In the genomic region with DNA sequence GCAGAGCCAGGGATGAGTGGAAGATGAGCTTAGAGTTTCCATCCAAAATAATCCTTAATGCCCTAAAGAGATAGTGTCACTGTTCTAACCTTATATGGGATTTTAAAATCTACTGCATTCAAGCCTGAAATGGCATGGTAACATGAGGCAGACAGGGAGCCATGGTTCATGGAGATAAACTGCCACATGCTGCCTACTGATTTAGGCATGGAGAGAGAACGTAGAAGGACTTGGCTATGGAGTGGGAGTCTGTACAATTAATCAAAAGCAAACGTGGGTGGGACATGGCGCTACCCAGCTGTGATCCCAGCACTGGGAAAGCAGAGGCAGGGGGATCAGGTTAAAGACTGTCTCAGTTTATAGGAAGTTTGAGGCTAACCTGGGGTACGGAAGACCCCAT, we compare ENCODE assay signal across 10 mouse cellular contexts. TPM values are rescaled to one million over a fixed set of nuclear protein-coding genes. Genes with fewer than 3 reads are reported as not detected.
DNase-seq lines count a peak whose midpoint lies in the region; ATAC-seq and TF ChIP-seq lines count a peak whose summit lies in the region.
"Had no signal": no experiment of that assay in that cellular context is flagged by ENCODE, and none has a peak within 500 bp of the region (broad histone marks: within the 10 kb centered on the region; RNA-seq: fewer than 3 reads in every experiment).

No protein-coding gene starts in this region.

- H3K4me3 ChIP-seq in heart, embryonic 15.5 days: no peak overlapping the region
- peak overlapping the region; percentile 67; the same call in 1 of the 2 replicates for H3K4me3 ChIP-seq in G1E (ENCODE audit: low read depth, low read length)
- H3K4me3 ChIP-seq in embryonic fibroblast, embryonic 13.5 days (ENCODE audit: insufficient read depth, low read length): no peak overlapping the region
- H3K4me3 ChIP-seq: forebrain, embryonic 12.5 days; limb, embryonic 13.5 days had no signal

- H3K9me3 ChIP-seq in heart, embryonic 15.5 days (replicated peaks): no peaks in the 10 kb centered on the region
- H3K9me3 ChIP-seq in G1E (replicated peaks): no peaks in the 10 kb centered on the region
- H3K9me3 ChIP-seq: forebrain, embryonic 12.5 days; limb, embryonic 13.5 days had no signal

- no peak for TF ChIP-seq CTCF in G1E (IDR thresholded peaks at IDR 0.05; ENCODE audit: low read depth, low read length)
- TF ChIP-seq CTCF in embryonic fibroblast, embryonic 13.5 days (IDR thresholded peaks at IDR 0.05; ENCODE audit: borderline replicate concordance, insufficient read depth, low read length): no peak

- no peak for DNase-seq in heart, adult 8-10 months (ENCODE audit: low spot score)
- peak; percentile 6 for DNase-seq in layer of hippocampus, adult 11-12 months (ENCODE audit: low spot score)
- DNase-seq in layer of hippocampus, adult 9-11 months: no peak
- DNase-seq in G1E (ENCODE audit: low spot score): no peak
- DNase-seq in left cerebral cortex, adult 9 months (ENCODE audit: low spot score in 2 of 2): no peak
- no peak for DNase-seq in frontal cortex, adult 2 months (ENCODE audit: extremely low spot score in 1 of 2, low spot score in 1 of 2)

- no peaks in the 10 kb centered on the region for H3K27me3 ChIP-seq in heart, embryonic 15.5 days
- no peaks in the 10 kb centered on the region for H3K27me3 ChIP-seq in G1E (ENCODE audit: insufficient read depth, low read length)
- H3K27me3 ChIP-seq: forebrain, embryonic 12.5 days; limb, embryonic 13.5 days had no signal

- H3K9ac ChIP-seq in heart, embryonic 15.5 days: no peak overlapping the region
- H3K9ac ChIP-seq: forebrain, embryonic 12.5 days; limb, embryonic 13.5 days had no signal

- peaks cover 18% of the 10 kb centered on the region for H3K4me1 ChIP-seq in heart, embryonic 15.5 days (replicated peaks)
- H3K4me1 ChIP-seq in G1E (ENCODE audit: insufficient read depth, low read depth, low read length): peaks cover 47% of the 10 kb centered on the region
- peaks cover 5% of the 10 kb centered on the region; the same call in 1 of the 2 replicates for H3K4me1 ChIP-seq in embryonic fibroblast, embryonic 13.5 days (ENCODE audit: control insufficient read depth, insufficient read depth, low read length)

- TF ChIP-seq POLR2A in embryonic fibroblast, embryonic 13.5 days (IDR thresholded peaks at IDR 0.05; ENCODE audit: low read depth, low read length): no peak

- H3K4me2 ChIP-seq in heart, embryonic 15.5 days: peak overlapping the region; percentile 50; the same call in 1 of the 2 replicates

- H3K36me3 ChIP-seq in heart, embryonic 15.5 days: no peaks in the 10 kb centered on the region
- H3K36me3 ChIP-seq in G1E (replicated peaks): no peaks in the 10 kb centered on the region
- H3K36me3 ChIP-seq: forebrain, embryonic 12.5 days; limb, embryonic 13.5 days had no signal

- no peak overlapping the region for H3K27ac ChIP-seq in heart, embryonic 15.5 days
- peak overlapping the region; percentile 95 for H3K27ac ChIP-seq in embryonic fibroblast, embryonic 13.5 days (ENCODE audit: insufficient read depth, low read length)
- H3K27ac ChIP-seq: forebrain, embryonic 12.5 days; limb, embryonic 13.5 days had no signal

- 79% methylated on average over 4 of the region's 4 CpGs for WGBS in heart, embryonic 15.5 days

- ATAC-seq in heart, embryonic 15.5 days (replicated peaks; ENCODE audit: insufficient number of reproducible peaks, insufficient read depth, low FRiP score, low read depth): no peak
- no peak for ATAC-seq in G1E (ENCODE audit: extremely low read depth, insufficient number of reproducible peaks, low FRiP score, poor library complexity, severe bottlenecking)

RNA-seq across cellular contexts. Expression of gene Nemp2, which starts 32.1 kb away (rescaled TPM):
- polyA plus RNA-seq in heart, embryonic 15.5 days (2015; fragmentation: Nextera tagmentation; extraction: Ambion mirVana): 4.4 and 5.2 TPM in 2 replicates
- 1 to 10 TPM in 1 of 4 experiments, under 1 TPM in 3; 0.71 to 1.3 (median 0.93) TPM for total RNA-seq in heart, adult 8-10 months (2022)
- total RNA-seq in G1E (2014; fragmentation: Nextera tagmentation) (13.2 and 23.2 TPM in 2 replicates), G1E (2017) (17.4 and 21.3 TPM in 2 replicates)
- 1.1 TPM in 2 replicates for polyA plus RNA-seq in G1E (2012)
- polyA plus RNA-seq in embryonic fibroblast, embryonic 13.5 days (2011; ENCODE audit: insufficient read length, low read depth, missing spikeins): 2.8 and 6.6 TPM in 2 replicates
- polyA plus RNA-seq in frontal cortex, adult 2 months (2012; rRNA removed): 10.7 and 12.3 TPM in 2 replicates
